Mouse (Mus musculus) ES-E14 (cell line): ENCODE data around the gene Wnt7a. TPM values are rescaled to one million over a fixed set of nuclear protein-coding genes. Genes with fewer than 3 reads are reported as not detected.

Source experiments
- DNase-seq: peaks from one replicate; pipeline ENCODE4 v3.0.0-alpha.2; 2013; ENCODE audit warnings: low read depth, low spot score
- H3K27ac ChIP-seq: 2 replicates; pipeline ENCODE4 v1.5.1; 2012; ENCODE audit warnings: low read depth, mild to moderate bottlenecking, low read length, moderate library complexity, mixed read lengths; ENCODE audit not compliant: poor library complexity, insufficient read depth, severe bottlenecking
- H3K36me3 ChIP-seq: 2 replicates; pipeline ENCODE4 v1.6.1; 2012; ENCODE audit warnings: mild to moderate bottlenecking, low read length, moderate library complexity, mixed read lengths; ENCODE audit not compliant: control insufficient read depth, poor library complexity, insufficient read depth, severe bottlenecking
- H3K4me1 ChIP-seq, 2 experiments: fragments of 150-350 bp in 1 of 2; sonication (generic) in 1 of 2; 2 replicates each; pipeline ENCODE4 v1.6.1; 2012; ENCODE audit warnings: low read length in 2 of 2, mild to moderate bottlenecking in 1 of 2, mixed read lengths in 1 of 2; ENCODE audit not compliant: control insufficient read depth in 2 of 2, insufficient read depth in 2 of 2, poor library complexity in 1 of 2
- H3K4me3 ChIP-seq, 2 experiments: fragments of 150-350 bp in 1 of 2; sonication (generic) in 1 of 2; 2 replicates each; pipeline ENCODE4 v1.5.1; 2012; ENCODE audit warnings: low read length in 2 of 2, low read depth in 1 of 2, mild to moderate bottlenecking in 1 of 2, mixed read lengths in 1 of 2; ENCODE audit not compliant: insufficient read depth in 1 of 2, poor library complexity in 1 of 2, severe bottlenecking in 1 of 2
- H3K9ac ChIP-seq: 2 replicates; pipeline ENCODE4 v1.6.1; 2012; ENCODE audit warnings: low read depth, mild to moderate bottlenecking, low read length, mixed read lengths; ENCODE audit not compliant: poor library complexity, insufficient read depth, severe bottlenecking
- H3K9me3 ChIP-seq: fragments of 150-350 bp; sonication (generic); 2 replicates; pipeline ENCODE4 v1.6.1; 2012; ENCODE audit warnings: low read depth, mild to moderate bottlenecking, low read length; ENCODE audit not compliant: control insufficient read depth, insufficient read depth
- CHD2 ChIP-seq: IDR thresholded peaks from 2 replicates; pipeline ENCODE4 v1.6.1; 2014; ENCODE audit warnings: mild to moderate bottlenecking, low read depth, low read length, inconsistent platforms
- HCFC1 ChIP-seq: IDR thresholded peaks from 2 replicates; pipeline ENCODE4 v1.6.1; 2012; ENCODE audit warnings: low read length, inconsistent platforms, borderline replicate concordance; ENCODE audit not compliant: insufficient read depth
- MAFK ChIP-seq: IDR thresholded peaks from 2 replicates; pipeline ENCODE4 v1.6.1; 2014; ENCODE audit warnings: mild to moderate bottlenecking, low read depth, low read length, inconsistent platforms; ENCODE audit not compliant: insufficient read depth
- ZC3H11A ChIP-seq: IDR thresholded peaks from 2 replicates; pipeline ENCODE4 v1.6.1; 2012; ENCODE audit warnings: low read depth, mild to moderate bottlenecking, inconsistent platforms, low read length, borderline replicate concordance
- ZNF384 ChIP-seq: IDR thresholded peaks from 2 replicates; pipeline ENCODE4 v1.6.1; 2012; ENCODE audit warnings: low read depth, low read length, inconsistent platforms
- in situ Hi-C, 2 experiments: fragments of 600-800 bp; cut with MboI; formaldehyde crosslinking; loops; one replicate each; pipeline ENCODE4 v1.15.1; 2025; ENCODE audit warnings: low sequenced_read_pairs in 2 of 2, inconsistent platforms in 1 of 2; ENCODE audit not compliant: unreplicated experiment in 2 of 2
- total RNA-seq: library from RNA; depleted of rRNA; stranded (reverse); fragments of 300-350 nt; gene quantifications from 2 replicates; pipeline ENCODE4 v1.2.3, GENCODE M21; 2012

The Wnt7a gene
- total RNA-seq, 1 experiment = 1.0 TPM

DNA sequence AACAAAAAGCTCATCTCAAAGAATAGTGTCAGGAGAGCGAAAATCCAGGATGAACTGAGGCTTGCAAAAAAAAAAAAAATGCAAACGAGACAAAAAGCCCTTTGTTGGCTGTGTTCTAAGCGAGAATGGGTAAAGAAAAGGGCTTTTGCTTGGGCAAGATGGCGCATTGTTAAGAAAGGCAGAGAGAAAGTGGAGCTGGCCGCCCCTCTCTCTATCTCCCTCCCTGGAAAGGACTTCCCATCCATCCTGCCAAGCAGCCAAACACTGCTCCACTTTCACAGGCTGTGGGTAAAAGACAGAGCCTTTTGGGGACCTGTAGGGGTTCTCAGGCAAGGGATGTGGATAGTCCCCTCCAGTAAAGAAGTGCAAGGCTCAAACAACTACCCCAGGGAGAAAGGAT is 9.6 kb downstream of the Wnt7a start:
- Histone ChIP-seq H3K4me1 (no peaks in the 10 kb centered on the region), H3K36me3 (no peaks in the 10 kb centered on the region), H3K4me3 (no peak overlapping the region), H3K27ac (no peak overlapping the region), H3K9ac (no peak overlapping the region), H3K9me3 (no peaks in the 10 kb centered on the region)
- in situ Hi-C loops = no loop called here
- TF ChIP-seq ZC3H11A (no peak), MAFK (no peak), CHD2 (no peak), HCFC1 (no peak), ZNF384 (no peak)
- no peak for DNase-seq

DNA sequence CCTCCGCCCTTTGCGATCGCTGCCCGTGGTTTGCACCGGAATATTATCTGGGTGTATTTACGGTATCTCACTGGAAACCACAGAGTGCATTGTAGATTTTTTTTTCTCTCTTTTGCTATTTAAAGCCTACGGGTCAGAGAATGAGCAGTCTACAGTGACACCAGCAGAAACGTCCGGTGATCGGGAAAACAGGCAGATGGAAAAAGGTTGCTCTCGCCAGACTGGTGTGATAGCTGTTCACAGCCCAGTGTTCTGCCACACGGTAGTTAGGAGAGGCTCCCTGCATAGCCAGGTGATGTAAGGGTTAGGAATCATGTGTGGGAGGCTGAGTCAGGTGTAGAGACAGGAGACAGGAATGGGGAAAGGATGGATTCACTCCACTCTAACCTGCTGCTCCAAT is 10.6 kb downstream of the Wnt7a start:
- no peak for TF ChIP-seq MAFK
- no peak for TF ChIP-seq CHD2
- no peak for TF ChIP-seq ZNF384
- TF ChIP-seq ZC3H11A = no peak
- Histone ChIP-seq H3K4me3 (no peak overlapping the region), H3K36me3 (no peaks in the 10 kb centered on the region), H3K4me1 (no peaks in the 10 kb centered on the region), H3K27ac (no peak overlapping the region), H3K9me3 (no peaks in the 10 kb centered on the region), H3K9ac (no peak overlapping the region)
- DNase-seq = no peak
- in situ Hi-C loops = no loop called here

- no peak overlapping the region for H3K9ac ChIP-seq
- H3K9me3 ChIP-seq = no peaks in the 10 kb centered on the region
- H3K4me3 ChIP-seq = no peak overlapping the region
- no peaks in the 10 kb centered on the region for H3K36me3 ChIP-seq
- in situ Hi-C loops = no loop called here
- H3K4me1 ChIP-seq = no peaks in the 10 kb centered on the region
- no peak for DNase-seq
- TF ChIP-seq CHD2 = no peak
- TF ChIP-seq ZNF384 = no peak
- TF ChIP-seq ZC3H11A = no peak
- TF ChIP-seq HCFC1 = no peak
- no peak overlapping the region for H3K27ac ChIP-seq
Observed at GRCm38 (mm10) chr6:91392475-91393174, 18.5 kb downstream of the Wnt7a start.

GRCm38 (mm10) chr6:91389141-91389540 is 22.0 kb downstream of the Wnt7a start:
- Histone ChIP-seq H3K36me3 (no peaks in the 10 kb centered on the region), H3K27ac (no peak overlapping the region), H3K4me3 (no peak overlapping the region), H3K4me1 (no peaks in the 10 kb centered on the region), H3K9ac (no peak overlapping the region), H3K9me3 (no peaks in the 10 kb centered on the region)
- no peak for DNase-seq
- in situ Hi-C loops = no loop called here
- TF ChIP-seq ZNF384 = no peak
- TF ChIP-seq ZC3H11A = no peak
- TF ChIP-seq MAFK = no peak
- no peak for TF ChIP-seq CHD2
- TF ChIP-seq HCFC1 = no peak

GRCm38 (mm10) chr6:91384415-91384814 is 26.7 kb downstream of the Wnt7a start:
- H3K4me3 ChIP-seq = no peak overlapping the region
- H3K9me3 ChIP-seq = no peaks in the 10 kb centered on the region
- no peak for TF ChIP-seq CHD2
- no peak for TF ChIP-seq ZNF384
- no peak for TF ChIP-seq MAFK
- no peak for TF ChIP-seq HCFC1
- no peak for TF ChIP-seq ZC3H11A
- no peak for DNase-seq
- no peaks in the 10 kb centered on the region for H3K4me1 ChIP-seq
- in situ Hi-C loops = no loop called here
- no peak overlapping the region for H3K9ac ChIP-seq
- H3K36me3 ChIP-seq = no peaks in the 10 kb centered on the region
- H3K27ac ChIP-seq = no peak overlapping the region
